Mouse (Mus musculus): ENCODE results near the gene Dpep1. TPM values are rescaled to one million over a fixed set of nuclear protein-coding genes. Genes with fewer than 3 reads are reported as not detected.
A peak's percentile ranks its signal among the peaks of the same experiment; 100 is the strongest.

Gene Dpep1
- 0.92 TPM for polyA plus RNA-seq (2012; fragmentation: generic; extraction: Trizol)
- long read RNA-seq, experiment 1, partial matches to known transcripts = 0 of 4 reads
- long read RNA-seq, experiment 1, other reads (novel, unspliced or antisense) = 1 of 4 reads
- long read RNA-seq, experiment 2, partial matches to known transcripts = 0 of 2 reads
- long read RNA-seq, experiment 2, other reads (novel, unspliced or antisense) = 0 of 2 reads

- H3K4me3 ChIP-seq (ENCODE audit: insufficient read depth, poor library complexity, severe bottlenecking) = no peak within 1 kb of the TSS
- TF ChIP-seq CEBPB (IDR thresholded peaks at IDR 0.05; ENCODE audit: low read depth) (no peak), MYOG (IDR thresholded peaks at IDR 0.05; ENCODE audit: control insufficient read depth, extremely low read depth, insufficient read length) (no peak), FOSL1 (IDR thresholded peaks at IDR 0.05; ENCODE audit: insufficient read depth, low read length, poor library complexity, severe bottlenecking) (no peak), CTCF (IDR thresholded peaks at IDR 0.05; ENCODE audit: control insufficient read depth, insufficient read depth, insufficient read length) (no peak), USF1 (IDR thresholded peaks at IDR 0.05; ENCODE audit: low read depth) (no peak), MAX (IDR thresholded peaks at IDR 0.05) (no peak), MYOD1 (IDR thresholded peaks at IDR 0.05; ENCODE audit: control insufficient read depth, insufficient read length, low read depth) (no peak)
- no peak within 1 kb of the TSS for H3ac ChIP-seq (ENCODE audit: control insufficient read depth, insufficient read length, low read depth)
- H3K36me3 ChIP-seq (ENCODE audit: control insufficient read depth, insufficient read depth) = no peaks in the 10 kb centered on the region
- H3K27me3 ChIP-seq (ENCODE audit: control insufficient read depth, insufficient read depth, insufficient read length) = no peaks in the 10 kb centered on the region
- H3K79me2 ChIP-seq (ENCODE audit: control insufficient read depth, insufficient read depth) = no peaks in the 10 kb centered on the region
- H3K79me3 ChIP-seq (ENCODE audit: low read depth) = no peaks in the 10 kb centered on the region
Measured at GRCm38 (mm10) chr8:123185566-123186409, at the start of gene Dpep1. Dpep1 (plus strand) TSS chr8:123186242.

- TF ChIP-seq USF1 (IDR thresholded peaks at IDR 0.05; ENCODE audit: low read depth) (no peak), MAX (IDR thresholded peaks at IDR 0.05) (no peak), CEBPB (IDR thresholded peaks at IDR 0.05; ENCODE audit: low read depth) (no peak), CTCF (IDR thresholded peaks at IDR 0.05; ENCODE audit: control insufficient read depth, insufficient read depth, insufficient read length) (no peak), FOSL1 (IDR thresholded peaks at IDR 0.05; ENCODE audit: insufficient read depth, low read length, poor library complexity, severe bottlenecking) (no peak), MYOD1 (IDR thresholded peaks at IDR 0.05; ENCODE audit: control insufficient read depth, insufficient read length, low read depth) (no peak), MYOG (IDR thresholded peaks at IDR 0.05; ENCODE audit: control insufficient read depth, extremely low read depth, insufficient read length) (no peak)
- no peak overlapping the region for H3ac ChIP-seq (ENCODE audit: control insufficient read depth, insufficient read length, low read depth)
- H3K27me3 ChIP-seq (ENCODE audit: control insufficient read depth, insufficient read depth, insufficient read length) = no peaks in the 10 kb centered on the region
- H3K4me3 ChIP-seq (ENCODE audit: insufficient read depth, poor library complexity, severe bottlenecking) = no peak overlapping the region
- no peaks in the 10 kb centered on the region for H3K36me3 ChIP-seq (ENCODE audit: control insufficient read depth, insufficient read depth)
- no peaks in the 10 kb centered on the region for H3K79me2 ChIP-seq (ENCODE audit: control insufficient read depth, insufficient read depth)
- H3K79me3 ChIP-seq (ENCODE audit: low read depth) = no peaks in the 10 kb centered on the region
Measured at GRCm38 (mm10) chr8:123136287-123136686, 49.8 kb upstream of the Dpep1 start.

- H3ac ChIP-seq (ENCODE audit: control insufficient read depth, insufficient read length, low read depth) = no peak overlapping the region
- H3K4me3 ChIP-seq (ENCODE audit: insufficient read depth, poor library complexity, severe bottlenecking) = no peak overlapping the region
- no peaks in the 10 kb centered on the region for H3K36me3 ChIP-seq (ENCODE audit: control insufficient read depth, insufficient read depth)
- no peaks in the 10 kb centered on the region for H3K27me3 ChIP-seq (ENCODE audit: control insufficient read depth, insufficient read depth, insufficient read length)
- H3K79me3 ChIP-seq (ENCODE audit: low read depth) = no peaks in the 10 kb centered on the region
- TF ChIP-seq MYOD1 (IDR thresholded peaks at IDR 0.05; ENCODE audit: control insufficient read depth, insufficient read length, low read depth) (peak; percentile 57), MAX (IDR thresholded peaks at IDR 0.05) (no peak)
- no peaks in the 10 kb centered on the region for H3K79me2 ChIP-seq (ENCODE audit: control insufficient read depth, insufficient read depth)
Measured at GRCm38 (mm10) chr8:123137645-123138077, 48.4 kb upstream of the Dpep1 start.

GRCm38 (mm10) chr8:123138741-123139140 lies 47.3 kb upstream of the Dpep1 start:
- Histone ChIP-seq H3K4me3 (ENCODE audit: insufficient read depth, poor library complexity, severe bottlenecking) (no peak overlapping the region), H3K36me3 (ENCODE audit: control insufficient read depth, insufficient read depth) (no peaks in the 10 kb centered on the region), H3ac (ENCODE audit: control insufficient read depth, insufficient read length, low read depth) (no peak overlapping the region), H3K79me3 (ENCODE audit: low read depth) (no peaks in the 10 kb centered on the region), H3K27me3 (ENCODE audit: control insufficient read depth, insufficient read depth, insufficient read length) (no peaks in the 10 kb centered on the region), H3K79me2 (ENCODE audit: control insufficient read depth, insufficient read depth) (no peaks in the 10 kb centered on the region)
- TF ChIP-seq MYOD1 (IDR thresholded peaks at IDR 0.05; ENCODE audit: control insufficient read depth, insufficient read length, low read depth) (no peak), MAX (IDR thresholded peaks at IDR 0.05) (no peak), CEBPB (IDR thresholded peaks at IDR 0.05; ENCODE audit: low read depth) (no peak), FOSL1 (IDR thresholded peaks at IDR 0.05; ENCODE audit: insufficient read depth, low read length, poor library complexity, severe bottlenecking) (no peak), MYOG (IDR thresholded peaks at IDR 0.05; ENCODE audit: control insufficient read depth, extremely low read depth, insufficient read length) (no peak), USF1 (IDR thresholded peaks at IDR 0.05; ENCODE audit: low read depth) (no peak), CTCF (IDR thresholded peaks at IDR 0.05; ENCODE audit: control insufficient read depth, insufficient read depth, insufficient read length) (no peak)

GRCm38 (mm10) chr8:123141741-123142462 lies 44.1 kb upstream of the Dpep1 start:
- no peak for TF ChIP-seq MAX (IDR thresholded peaks at IDR 0.05)
- TF ChIP-seq MYOG (IDR thresholded peaks at IDR 0.05; ENCODE audit: control insufficient read depth, extremely low read depth, insufficient read length) = no peak
- no peak for TF ChIP-seq FOSL1 (IDR thresholded peaks at IDR 0.05; ENCODE audit: insufficient read depth, low read length, poor library complexity, severe bottlenecking)
- peak; percentile 24 for TF ChIP-seq USF1 (IDR thresholded peaks at IDR 0.05; ENCODE audit: low read depth)
- H3K27me3 ChIP-seq (ENCODE audit: control insufficient read depth, insufficient read depth, insufficient read length) = no peaks in the 10 kb centered on the region
- H3ac ChIP-seq (ENCODE audit: control insufficient read depth, insufficient read length, low read depth) = no peak overlapping the region
- H3K36me3 ChIP-seq (ENCODE audit: control insufficient read depth, insufficient read depth) = no peaks in the 10 kb centered on the region
- no peak overlapping the region for H3K4me3 ChIP-seq (ENCODE audit: insufficient read depth, poor library complexity, severe bottlenecking)
- H3K79me2 ChIP-seq (ENCODE audit: control insufficient read depth, insufficient read depth) = no peaks in the 10 kb centered on the region
- no peaks in the 10 kb centered on the region for H3K79me3 ChIP-seq (ENCODE audit: low read depth)

Measured in C2C12 (cell line).